Mouse (Mus musculus) fat pad, adult 2 months (tissue): ENCODE measurements around the gene Ezr.
"Not testable (repeated sequence)": the region's sequence is repeated elsewhere in the genome, so short reads cannot be mapped to it uniquely, and the experiment has no call there.

ENCODE experiments used
- DNase-seq: peaks from one replicate; pipeline ENCODE4 v3.0.0-alpha.2; 2011; ENCODE audit warnings: low read depth, low spot score; ENCODE audit errors: extremely low read depth

Gene Ezr

GRCm38 (mm10) chr17:6727996-6728610, 54.5 kb downstream of the Ezr start:
- DNase-seq, result no peak

- not testable (repeated sequence) for DNase-seq
Measured at GRCm38 (mm10) chr17:6713944-6714343, 68.6 kb downstream of the Ezr start.

- not testable (repeated sequence) for DNase-seq
Measured at GRCm38 (mm10) chr17:6713483-6713882, 69.1 kb downstream of the Ezr start.

GRCm38 (mm10) chr17:6708194-6708593, 74.4 kb downstream of the Ezr start:
- not testable (repeated sequence) for DNase-seq

GRCm38 (mm10) chr17:6707422-6707821, 75.2 kb downstream of the Ezr start:
- not testable (repeated sequence) for DNase-seq

- not testable (repeated sequence) for DNase-seq
Measured at GRCm38 (mm10) chr17:6706448-6706847, 76.1 kb downstream of the Ezr start.

GRCm38 (mm10) chr17:6703381-6704270, 79.0 kb downstream of the Ezr start:
- not testable (repeated sequence) for DNase-seq

- not testable (repeated sequence) for DNase-seq
Measured at GRCm38 (mm10) chr17:6702625-6703221, 79.9 kb downstream of the Ezr start.

GRCm38 (mm10) chr17:6700077-6700476, 82.5 kb downstream of the Ezr start:
- not testable (repeated sequence) for DNase-seq

- DNase-seq, result not testable (repeated sequence)
Measured at GRCm38 (mm10) chr17:6699502-6699901, 83.1 kb downstream of the Ezr start.

- not testable (repeated sequence) for DNase-seq
Measured at GRCm38 (mm10) chr17:6697224-6697775, 85.3 kb downstream of the Ezr start.

- DNase-seq, result not testable (repeated sequence)
Measured at GRCm38 (mm10) chr17:6696521-6696920, 86.1 kb downstream of the Ezr start.

- DNase-seq, result not testable (repeated sequence)
Measured at GRCm38 (mm10) chr17:6695712-6696111, 86.9 kb downstream of the Ezr start.

- DNase-seq, result not testable (repeated sequence)
Measured at GRCm38 (mm10) chr17:6691596-6691995, 91.0 kb downstream of the Ezr start.

- DNase-seq, result not testable (repeated sequence)
Measured at GRCm38 (mm10) chr17:6689344-6689743, 93.2 kb downstream of the Ezr start.
